Mouse (Mus musculus) thymus, adult 2 months (tissue): ENCODE results near the gene Ube2l3. TPM values are rescaled to one million over a fixed set of nuclear protein-coding genes. Genes with fewer than 3 reads are reported as not detected.

Experiments
- DNase-seq: peaks from one replicate; pipeline ENCODE4 v3.0.0; 2021
- H3K27ac ChIP-seq: fragments of 200-500 bp; 2 replicates; pipeline ENCODE4 v1.5.1; 2012; ENCODE audit warnings: low read length, control low read depth; ENCODE audit not compliant: control insufficient read depth, insufficient read depth
- H3K27me3 ChIP-seq: fragments of 200-500 bp; 2 replicates; pipeline ENCODE4 v1.6.1; 2012; ENCODE audit warnings: mild to moderate bottlenecking, low read length, moderate library complexity, mixed read lengths; ENCODE audit not compliant: control insufficient read depth, insufficient read depth
- H3K36me3 ChIP-seq: fragments of 200-500 bp; 2 replicates; pipeline ENCODE4 v1.6.1; 2012; ENCODE audit warnings: mild to moderate bottlenecking, low read length, moderate library complexity; ENCODE audit not compliant: control insufficient read depth, insufficient read depth
- H3K4me1 ChIP-seq: fragments of 200-500 bp; replicated peaks from 2 replicates; pipeline ENCODE4 v1.6.1; 2012; ENCODE audit warnings: low read length; ENCODE audit not compliant: control insufficient read depth, insufficient read depth
- H3K4me3 ChIP-seq: fragments of 200-500 bp; 2 replicates; pipeline ENCODE4 v1.5.1; 2012; ENCODE audit warnings: mild to moderate bottlenecking, low read length, control low read depth, moderate library complexity; ENCODE audit not compliant: control insufficient read depth, insufficient read depth
- CTCF ChIP-seq: fragments of 200-500 bp; IDR thresholded peaks from 2 replicates; pipeline ENCODE4 v1.5.1; 2012; ENCODE audit warnings: mild to moderate bottlenecking, control low read depth, low read length, moderate library complexity, borderline replicate concordance; ENCODE audit not compliant: control insufficient read depth, poor library complexity, insufficient read depth; ENCODE audit errors: extremely low read depth
- POLR2A ChIP-seq: fragments of 200-500 bp; IDR thresholded peaks from 2 replicates; pipeline ENCODE4 v1.6.1; 2012; ENCODE audit warnings: mild to moderate bottlenecking, low read length, control low read depth, moderate library complexity; ENCODE audit not compliant: control insufficient read depth, poor library complexity, insufficient read depth; ENCODE audit errors: extremely low read depth
- WGBS: fragments of 180-500 bp; shearing (Covaris S2); methylation state at CpG from one replicate; pipeline ENCODE4 v1.1.7; 2018; 5-methylcytosine and 5-hydroxymethylcytosine counted together
- polyA plus RNA-seq: library from polyadenylated mRNA; depleted of rRNA; stranded (reverse); fragments of >200 nt; gene quantifications from 2 replicates; pipeline ENCODE4 v1.2.3, GENCODE M21; 2012; rRNA removed

The Ube2l3 gene
- polyA plus RNA-seq, result 70.5 and 75.0 TPM in 2 replicates

- H3K27me3 ChIP-seq, result no peaks in the 10 kb centered on the region
- WGBS, result 97% methylated on average over 1 of the region's 1 CpGs
- no peak within 1 kb of the TSS for H3K27ac ChIP-seq
These were observed at the start of gene Ube2l3 for GRCm38 (mm10) chr16:17202549-17202948. Gene Ube2l3, minus strand, starts transcription at chr16:17202649.

DNA sequence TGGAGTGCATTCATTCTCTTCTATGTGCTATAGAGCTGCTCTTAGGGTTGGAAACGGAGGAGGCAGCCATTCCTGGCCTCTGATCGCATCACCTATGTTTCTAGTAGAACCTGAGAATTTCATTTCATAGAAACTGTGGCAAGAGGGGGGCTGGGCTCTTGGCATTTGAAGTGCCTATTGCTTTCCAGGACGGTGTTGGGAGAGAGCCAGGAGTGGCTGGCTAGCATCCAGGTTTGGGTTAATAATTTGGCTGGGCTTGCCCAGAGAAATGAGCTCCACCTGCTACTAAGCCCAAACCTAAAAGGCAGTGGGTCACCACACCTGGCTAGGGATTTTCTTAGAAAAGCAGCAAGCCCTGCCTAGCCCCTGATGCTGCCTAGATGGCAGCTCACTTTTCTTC lies 49.1 kb upstream of the Ube2l3 start:
- H3K4me1 ChIP-seq, result 0 out of 2 replicates have a peak, but pooled peaks cover 2% of the 10 kb centered on the region
- H3K4me3 ChIP-seq, result no peak overlapping the region
- no peaks in the 10 kb centered on the region for H3K27me3 ChIP-seq
- WGBS, result 93% methylated on average over 3 of the region's 3 CpGs
- TF ChIP-seq CTCF (no peak), POLR2A (no peak)
- no peak for DNase-seq
- no peaks in the 10 kb centered on the region for H3K36me3 ChIP-seq
- H3K27ac ChIP-seq, result no peak overlapping the region

More at GRCm38 (mm10) chr16:17202549-17202948, at the start of gene Ube2l3:
- DNase-seq, result no peak
- no peak for TF ChIP-seq CTCF
- no peak for TF ChIP-seq POLR2A
- H3K4me3 ChIP-seq, result no peak within 1 kb of the TSS
- H3K4me1 ChIP-seq, result peaks cover 3% of the 10 kb centered on the region
- H3K36me3 ChIP-seq, result no peaks in the 10 kb centered on the region

DNA sequence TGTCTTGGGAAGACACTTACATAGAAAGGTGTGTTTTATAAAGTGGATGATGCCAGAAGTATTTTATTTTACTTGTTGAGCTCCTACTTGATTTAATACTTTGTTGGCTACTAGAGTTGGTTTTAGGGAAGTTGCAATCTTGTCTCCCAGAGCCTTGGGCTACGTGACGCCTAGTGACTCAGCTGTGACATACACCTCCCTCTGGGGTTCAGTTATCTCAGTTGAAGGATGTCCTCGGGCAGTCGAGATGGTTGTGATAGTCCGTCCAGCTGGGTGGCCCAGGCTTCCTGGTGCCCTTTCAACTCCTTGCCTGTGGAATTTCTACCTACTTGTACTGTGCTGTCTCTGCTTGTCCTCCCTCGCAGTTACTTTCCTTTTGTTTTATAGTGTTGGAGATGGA lies 46.7 kb upstream of the Ube2l3 start:
- no peak for TF ChIP-seq CTCF
- no peak for TF ChIP-seq POLR2A
- Histone ChIP-seq H3K27ac (no peak overlapping the region), H3K4me3 (no peak overlapping the region), H3K4me1 (0 out of 2 replicates have a peak, but pooled peaks cover 2% of the 10 kb centered on the region), H3K36me3 (no peaks in the 10 kb centered on the region), H3K27me3 (no peaks in the 10 kb centered on the region)
- DNase-seq, result no peak
- 46% methylated on average over 6 of the region's 6 CpGs for WGBS

DNA sequence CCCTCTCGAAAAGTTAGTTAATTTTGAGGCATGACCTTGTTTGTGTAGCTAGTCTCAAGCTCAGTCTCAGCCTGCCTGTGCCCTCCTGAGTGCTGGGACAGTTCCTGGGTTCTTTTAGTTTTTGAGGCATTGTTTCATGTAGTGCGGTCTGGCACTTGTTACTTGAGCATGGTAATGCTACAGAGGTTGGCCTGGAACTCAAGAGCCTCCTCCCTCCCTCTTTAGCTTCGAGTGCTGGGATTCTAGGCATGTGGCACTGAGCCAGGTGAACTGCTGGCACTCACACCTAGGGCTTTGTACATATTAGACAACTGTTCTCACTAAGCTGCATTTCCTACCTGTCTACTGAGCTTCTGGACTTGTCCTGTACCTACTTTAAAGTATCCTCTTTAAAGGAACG lies 45.3 kb upstream of the Ube2l3 start:
- no peak for DNase-seq
- Histone ChIP-seq H3K27me3 (no peaks in the 10 kb centered on the region), H3K4me1 (0 out of 2 replicates have a peak, but pooled peaks cover 5% of the 10 kb centered on the region), H3K36me3 (no peaks in the 10 kb centered on the region), H3K4me3 (no peak overlapping the region), H3K27ac (no peak overlapping the region)
- no peak for TF ChIP-seq POLR2A
- TF ChIP-seq CTCF, result no peak
- 77% methylated on average over 4 of the region's 4 CpGs for WGBS

GRCm38 (mm10) chr16:17244996-17245395 lies 42.5 kb upstream of the Ube2l3 start:
- H3K36me3 ChIP-seq, result no peaks in the 10 kb centered on the region
- no peak for TF ChIP-seq CTCF
- no peak for TF ChIP-seq POLR2A
- 0 out of 2 replicates have a peak, but pooled peaks cover 4% of the 10 kb centered on the region for H3K4me1 ChIP-seq
- no peak overlapping the region for H3K4me3 ChIP-seq
- no peak for DNase-seq
- no peak overlapping the region for H3K27ac ChIP-seq
- H3K27me3 ChIP-seq, result no peaks in the 10 kb centered on the region
- 93% methylated on average over 1 of the region's 1 CpGs for WGBS

- 37% methylated on average over 1 of the region's 1 CpGs for WGBS
- TF ChIP-seq CTCF (no peak), POLR2A (no peak)
- H3K27ac ChIP-seq, result no peak overlapping the region
- no peak overlapping the region for H3K4me3 ChIP-seq
- no peaks in the 10 kb centered on the region for H3K36me3 ChIP-seq
- 0 out of 2 replicates have a peak, but pooled peaks cover 4% of the 10 kb centered on the region for H3K4me1 ChIP-seq
- DNase-seq, result no peak
- H3K27me3 ChIP-seq, result no peaks in the 10 kb centered on the region
These were observed 41.3 kb upstream of the Ube2l3 start for GRCm38 (mm10) chr16:17243731-17244130.

GRCm38 (mm10) chr16:17239409-17239808 lies 37.0 kb upstream of the Ube2l3 start:
- H3K4me1 ChIP-seq, result peaks cover 11% of the 10 kb centered on the region
- no peak overlapping the region for H3K4me3 ChIP-seq
- DNase-seq, result no peak
- no peaks in the 10 kb centered on the region for H3K27me3 ChIP-seq
- no peaks in the 10 kb centered on the region for H3K36me3 ChIP-seq
- no peak overlapping the region for H3K27ac ChIP-seq
- TF ChIP-seq CTCF, result no peak
- no peak for TF ChIP-seq POLR2A
- WGBS, result 97% methylated on average over 2 of the region's 2 CpGs
